Mouse (Mus musculus) neural tube, embryonic 12.5 days (tissue): Measurements from ENCODE around the gene Rps19bp1. TPM values are rescaled to one million over a fixed set of nuclear protein-coding genes. Genes with fewer than 3 reads are reported as not detected.

Experiments
- polyA plus RNA-seq: library from polyadenylated mRNA; unstranded; fragments of >200 nt; fragmentation: Nextera tagmentation; extraction: Ambion mirVana; gene quantifications from 2 replicates; pipeline ENCODE4 v1.2.1, GENCODE M21; 2016

Gene Rps19bp1
- polyA plus RNA-seq, 1 experiment from 2014 or later: 63.9 TPM

Other genes starting within 250 kb of the Rps19bp1 start
- gene Pdgfb, start 249.3 kb downstream of the Rps19bp1 start, polyA plus RNA-seq: 3.3 TPM in 2 replicates
- 15.8 and 19.6 TPM in 2 replicates for gene Syngr1, start 173.0 kb downstream of the Rps19bp1 start, polyA plus RNA-seq
- gene Rpl3, start 172.4 kb downstream of the Rps19bp1 start, polyA plus RNA-seq: 652 and 670 TPM in 2 replicates
- 41.6 and 42.4 TPM in 2 replicates for gene Tab1, start 131.2 kb downstream of the Rps19bp1 start, polyA plus RNA-seq
- 13.7 and 13.8 TPM in 2 replicates for gene Mgat3, start 90.6 kb downstream of the Rps19bp1 start, polyA plus RNA-seq
- 42.1 and 46.0 TPM in 2 replicates for gene Mief1, start 30.3 kb downstream of the Rps19bp1 start, polyA plus RNA-seq
- gene AC140267.1, start 28.5 kb downstream of the Rps19bp1 start, polyA plus RNA-seq: 9.5 TPM in 1 of 2 replicates, not detected in the other
- gene Atf4, start 9.1 kb downstream of the Rps19bp1 start, polyA plus RNA-seq: 111 and 123 TPM in 2 replicates
- gene Cacna1i, start 22.9 kb upstream of the Rps19bp1 start, polyA plus RNA-seq: 0.11 and 0.25 TPM in 2 replicates